Mouse (Mus musculus) kidney, postnatal 14 days (tissue): ENCODE measurements around the gene 1700015G11Rik.

Experiments
- DNase-seq: peaks from one replicate; pipeline ENCODE4 v3.0.0; 2022; ENCODE audit warnings: mixed read lengths

The 1700015G11Rik gene

GRCm38 (mm10) chr7:52015628-52016027 is at the start of gene 1700015G11Rik:
Gene 1700015G11Rik, minus strand, starts transcription at chr7:52015728.
- DNase-seq, result no peak

GRCm38 (mm10) chr7:52056954-52057353 is 41.4 kb upstream of the 1700015G11Rik start:
- no peak for DNase-seq

DNA sequence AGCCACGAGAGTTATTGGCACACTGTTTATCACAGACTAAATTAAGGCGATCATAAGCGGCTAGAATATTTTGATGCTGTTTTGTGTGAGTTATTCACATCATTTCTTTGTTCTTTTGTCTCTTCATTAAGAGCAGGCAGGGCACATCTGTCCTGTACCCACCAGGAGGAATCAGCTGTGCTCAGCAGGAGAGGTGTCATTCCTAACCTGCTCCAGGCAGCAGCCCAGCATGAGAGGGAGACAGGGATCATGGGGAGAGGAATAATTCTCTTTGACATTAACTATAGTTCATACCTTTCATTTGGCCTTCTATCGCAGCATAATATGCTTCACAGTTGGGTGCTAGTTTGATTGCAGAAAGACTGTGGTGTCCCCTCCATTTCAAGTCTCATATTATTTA is 40.7 kb upstream of the 1700015G11Rik start:
- DNase-seq, result no peak

GRCm38 (mm10) chr7:52055831-52056230 is 40.3 kb upstream of the 1700015G11Rik start:
- DNase-seq, result peak; percentile 17

DNA sequence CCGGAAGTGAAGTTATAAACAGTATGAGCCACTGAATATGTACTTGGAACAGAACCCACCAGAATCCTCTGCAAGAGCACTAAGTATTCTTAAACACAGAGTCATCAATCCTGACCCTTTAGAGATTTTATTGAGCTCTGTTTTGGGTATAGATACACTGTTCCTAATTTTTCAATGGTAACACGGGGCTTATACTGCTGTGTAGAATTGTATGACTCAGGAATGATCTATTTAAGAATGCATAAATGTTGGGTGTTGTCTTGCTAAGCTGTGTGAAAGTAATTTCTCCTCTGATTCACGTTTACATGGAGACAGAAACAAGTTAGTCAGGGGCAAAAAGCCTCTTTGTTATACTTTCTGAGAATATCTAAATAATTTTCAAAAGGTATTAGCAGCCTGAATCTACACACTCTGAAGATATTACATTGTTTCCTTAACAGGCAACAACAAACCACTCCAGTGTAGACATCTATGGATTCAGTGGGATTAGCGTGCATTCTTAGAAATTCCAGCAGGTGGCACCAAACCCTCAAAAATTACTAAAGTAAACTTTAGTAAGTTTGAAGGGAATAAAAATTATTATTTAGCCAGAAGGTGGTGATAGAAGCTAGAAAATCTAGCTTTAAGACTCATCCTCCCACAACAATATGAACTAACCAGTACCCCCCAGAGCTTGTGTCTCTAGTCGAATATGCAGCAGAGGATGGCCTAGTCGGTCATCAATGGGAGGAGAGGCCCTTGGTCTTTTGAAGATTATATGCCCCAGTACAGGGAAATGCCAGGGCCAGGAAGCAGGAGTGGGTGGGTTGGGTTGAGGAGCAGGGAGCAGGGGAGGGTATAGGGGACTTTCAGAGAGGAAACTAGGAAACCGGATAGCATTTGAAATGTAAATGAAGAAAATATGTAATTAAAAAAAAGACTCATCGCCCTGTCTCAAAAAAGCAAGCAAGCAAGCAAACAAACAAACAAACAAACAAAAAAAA is 22.4 kb upstream of the 1700015G11Rik start:
- peak; percentile 20 for DNase-seq

- no peak for DNase-seq
Observed at GRCm38 (mm10) chr7:52024050-52024626, 8.6 kb upstream of the 1700015G11Rik start.

DNA sequence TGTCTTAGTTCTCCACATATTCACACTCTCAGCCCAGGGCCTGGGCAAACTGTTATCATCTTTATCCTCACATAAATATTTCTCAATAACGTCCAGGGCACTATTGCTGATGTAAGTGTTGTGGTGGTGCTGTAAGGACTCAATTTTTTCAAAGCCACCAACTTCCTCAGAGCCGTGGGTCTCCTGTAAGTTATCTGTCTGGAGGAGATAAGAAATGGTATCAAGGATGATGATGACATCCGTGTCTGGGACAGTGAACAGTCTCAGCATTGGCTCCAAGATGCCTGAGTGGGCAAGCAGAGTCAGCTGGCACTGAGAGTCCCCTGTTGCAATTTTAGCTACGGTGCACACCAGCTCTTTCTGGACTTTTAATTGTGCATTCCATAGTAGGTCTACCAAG is 6.5 kb upstream of the 1700015G11Rik start:
- no peak for DNase-seq

DNA sequence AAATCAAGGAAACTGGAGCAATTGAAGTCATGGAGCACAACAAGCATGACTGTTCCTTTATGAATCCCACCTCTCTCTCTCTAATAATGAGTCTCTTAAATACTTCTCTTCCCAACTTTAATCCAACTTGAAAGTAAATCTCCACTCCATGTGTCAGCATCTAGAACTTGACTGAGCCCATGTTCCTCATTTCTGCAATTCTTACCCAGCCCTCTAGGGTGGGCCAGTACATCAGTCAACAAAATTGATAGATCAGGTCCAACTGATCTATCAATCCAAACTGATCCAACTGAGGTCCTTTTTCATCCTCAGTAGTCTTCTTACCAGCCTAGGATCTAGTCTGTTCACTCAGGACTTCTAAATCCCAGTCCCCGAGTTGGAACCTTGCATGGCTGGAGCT is 348 bp downstream of the 1700015G11Rik start:
- DNase-seq, result no peak

DNA sequence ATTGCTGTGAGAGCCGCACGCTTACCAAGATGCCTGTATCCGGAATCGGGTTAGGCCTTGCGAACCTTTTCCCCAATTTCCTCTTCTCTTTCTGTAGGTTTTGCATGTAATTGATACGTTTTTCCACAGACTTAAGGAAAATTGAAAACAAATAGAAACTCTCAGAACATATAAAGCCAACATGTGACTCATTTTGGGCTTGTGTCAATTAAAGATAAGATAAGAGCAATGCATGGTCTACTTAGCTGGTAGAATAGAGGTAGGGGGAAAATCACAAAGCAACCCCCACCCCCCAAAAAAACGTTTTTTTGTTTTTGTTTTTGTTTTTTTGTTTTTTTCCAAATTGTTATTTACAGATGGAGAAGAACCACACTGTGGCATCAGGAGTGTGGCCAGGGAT is 2.1 kb downstream of the 1700015G11Rik start:
- DNase-seq, result no peak

GRCm38 (mm10) chr7:52007138-52007537 is 8.4 kb downstream of the 1700015G11Rik start:
- no peak for DNase-seq

DNA sequence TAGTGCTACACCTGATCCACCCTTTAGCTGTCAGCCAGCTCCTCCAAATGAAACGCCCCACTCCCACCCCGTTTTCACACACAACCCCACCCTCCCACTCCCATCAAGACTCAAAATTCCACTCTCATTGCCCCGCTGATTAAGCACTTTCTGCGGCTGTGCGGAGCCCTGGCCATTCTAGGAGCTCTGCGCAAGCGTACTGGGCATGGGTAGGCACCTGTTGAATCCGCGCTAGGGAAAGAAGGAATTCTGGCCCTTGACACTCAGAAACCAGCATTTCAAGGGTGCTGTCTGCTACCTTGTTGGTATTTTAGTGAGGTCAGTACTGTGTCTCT is 9.3 kb downstream of the 1700015G11Rik start:
- DNase-seq, result no peak

GRCm38 (mm10) chr7:52005511-52006295 is 9.8 kb downstream of the 1700015G11Rik start, which contains the start of gene Svip:
Gene Svip, minus strand, starts transcription at chr7:52006018.
- peak; percentile 95 for DNase-seq

GRCm38 (mm10) chr7:51991020-51991419 is 24.5 kb downstream of the 1700015G11Rik start:
- no peak for DNase-seq

DNA sequence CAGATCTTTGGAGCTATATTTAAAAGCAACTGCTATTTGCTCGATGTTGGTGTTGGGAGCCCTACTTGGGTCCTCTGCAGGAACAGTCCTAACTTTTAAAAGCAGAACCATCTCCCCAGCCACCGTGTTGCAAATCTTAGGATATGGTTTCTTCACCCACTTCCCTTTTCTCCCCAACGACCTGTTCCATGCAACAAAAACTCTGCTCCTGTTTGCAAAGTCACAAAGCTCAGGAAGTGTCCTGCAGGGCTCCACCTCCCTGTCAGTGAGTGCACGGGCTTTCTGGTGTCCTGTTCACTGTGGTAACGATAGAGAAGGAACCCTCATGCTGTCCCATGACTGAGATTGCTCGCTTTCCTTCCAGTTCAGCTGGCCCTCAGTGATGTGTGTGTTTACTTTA is 28.6 kb downstream of the 1700015G11Rik start:
- no peak for DNase-seq

DNA sequence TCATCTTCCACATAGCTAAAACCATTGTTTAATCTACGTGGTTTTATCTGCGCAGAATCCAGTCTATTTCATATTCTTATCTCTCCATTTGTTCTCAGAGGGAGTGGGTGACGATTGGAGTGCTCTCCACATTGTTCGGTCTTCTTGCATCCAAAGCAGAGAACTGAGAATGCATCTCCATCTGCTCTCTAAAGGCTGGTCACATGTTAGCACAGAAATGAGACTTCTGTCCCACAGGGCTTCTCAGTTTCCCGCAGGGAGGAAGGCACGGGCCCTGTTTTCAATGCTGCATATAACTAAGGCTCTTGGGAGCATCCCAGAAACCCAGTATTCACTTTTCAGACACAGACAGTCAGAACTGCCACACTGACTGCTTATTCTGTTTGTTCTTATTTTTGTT is 29.8 kb downstream of the 1700015G11Rik start:
- no peak for DNase-seq

DNA sequence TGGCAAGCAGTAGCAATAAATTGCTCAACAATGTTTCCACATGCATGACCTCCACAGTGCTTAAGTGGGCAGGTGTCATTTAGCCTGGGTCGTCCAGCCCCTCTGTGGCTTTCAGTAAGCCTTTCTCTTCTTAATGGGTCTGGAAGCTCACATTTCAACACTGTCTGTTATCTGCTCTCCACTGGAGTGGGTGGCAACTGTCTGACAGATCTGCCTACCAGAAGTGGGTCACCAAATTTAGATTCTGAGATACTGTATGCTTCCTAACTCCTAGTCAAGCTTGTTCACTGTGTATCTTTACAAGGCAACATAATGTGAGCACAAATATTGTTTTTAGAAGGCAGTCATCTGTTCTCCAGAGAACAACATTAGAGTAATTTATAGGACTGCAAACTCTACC is 33.2 kb downstream of the 1700015G11Rik start:
- DNase-seq, result no peak

DNA sequence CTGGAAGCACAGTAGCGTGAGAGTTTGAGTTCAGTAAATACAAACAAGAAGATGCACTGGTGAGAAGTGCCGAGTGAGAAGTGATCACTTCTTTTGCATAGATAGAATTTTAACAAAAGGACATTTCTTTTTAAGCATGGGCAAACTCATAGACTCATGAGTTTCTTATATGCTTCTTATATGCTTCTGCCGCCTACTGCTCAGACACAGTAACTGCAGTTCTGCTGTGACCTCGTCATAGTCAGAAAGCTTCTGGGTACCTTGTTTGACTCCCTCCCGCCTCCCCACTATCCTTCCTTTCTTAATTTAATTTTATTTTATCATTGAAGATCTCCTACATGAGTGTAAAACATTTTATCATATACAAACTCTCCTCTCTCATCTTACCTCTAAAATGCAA is 36.3 kb downstream of the 1700015G11Rik start:
- DNase-seq, result no peak

GRCm38 (mm10) chr7:51975181-51975580 is 40.3 kb downstream of the 1700015G11Rik start:
- DNase-seq, result no peak

GRCm38 (mm10) chr7:51973526-51973925 is 42.0 kb downstream of the 1700015G11Rik start:
- DNase-seq, result no peak

- DNase-seq, result no peak
Observed at GRCm38 (mm10) chr7:51973091-51973490, 42.4 kb downstream of the 1700015G11Rik start.

GRCm38 (mm10) chr7:51972252-51972855 is 43.2 kb downstream of the 1700015G11Rik start:
- peak; percentile 40 for DNase-seq

GRCm38 (mm10) chr7:51969379-51969778 is 46.1 kb downstream of the 1700015G11Rik start:
- DNase-seq, result no peak

DNA sequence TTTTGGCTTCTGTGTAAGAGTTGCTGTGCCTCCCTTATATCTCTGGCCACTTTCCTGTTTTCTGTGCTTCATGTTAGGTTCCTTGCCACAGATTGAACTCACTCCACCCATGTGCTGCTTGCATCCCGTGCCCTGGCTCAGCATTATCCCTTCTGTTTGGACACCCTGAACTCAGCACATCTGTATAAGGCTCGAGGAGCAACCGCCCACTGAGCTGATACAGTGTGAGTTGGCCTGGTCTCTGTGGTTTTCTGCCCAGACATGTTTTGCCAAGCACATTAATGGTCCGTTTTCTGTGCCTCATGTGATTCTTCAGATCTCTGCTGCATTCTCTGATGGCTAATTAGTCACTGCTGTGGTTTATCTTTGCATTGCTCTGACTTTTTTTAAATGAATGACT is 47.9 kb downstream of the 1700015G11Rik start:
- no peak for DNase-seq
